Mouse (Mus musculus): Measurements from ENCODE around the gene Lct.

The Lct gene

GRCm38 (mm10) chr1:128295717-128296528 lies 32.2 kb downstream of the Lct start:
- WGBS, result 61% methylated on average over 5 of the region's 5 CpGs

GRCm38 (mm10) chr1:128295296-128295695 lies 32.8 kb downstream of the Lct start:
- WGBS, result 58% methylated on average over 8 of the region's 8 CpGs

- 57% methylated on average over 12 of the region's 12 CpGs for WGBS
Observed at GRCm38 (mm10) chr1:128293524-128293923, 34.6 kb downstream of the Lct start.

DNA sequence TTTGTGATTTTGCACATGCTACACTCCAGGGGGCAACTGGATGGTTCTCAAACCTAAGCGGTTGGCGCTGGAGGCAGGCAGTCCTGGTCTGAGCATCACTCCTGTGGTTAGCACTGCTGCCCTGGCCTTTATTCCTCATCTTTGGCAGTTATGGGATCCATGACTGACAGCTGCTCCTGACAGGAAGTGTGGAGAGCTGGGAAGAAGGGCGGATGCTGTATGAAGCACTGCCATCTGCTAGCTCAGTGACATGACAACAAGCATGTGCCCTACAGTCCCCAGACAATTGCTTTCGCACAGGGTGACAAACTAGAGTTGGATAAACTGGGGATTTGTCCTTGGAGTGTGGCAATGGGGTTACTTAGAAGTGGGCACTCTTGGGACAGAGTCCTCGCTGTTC lies 37.8 kb downstream of the Lct start:
- WGBS, result 85% methylated on average over 5 of the region's 5 CpGs

GRCm38 (mm10) chr1:128285136-128285535 lies 43.0 kb downstream of the Lct start:
- WGBS, result 65% methylated on average over 9 of the region's 9 CpGs

DNA sequence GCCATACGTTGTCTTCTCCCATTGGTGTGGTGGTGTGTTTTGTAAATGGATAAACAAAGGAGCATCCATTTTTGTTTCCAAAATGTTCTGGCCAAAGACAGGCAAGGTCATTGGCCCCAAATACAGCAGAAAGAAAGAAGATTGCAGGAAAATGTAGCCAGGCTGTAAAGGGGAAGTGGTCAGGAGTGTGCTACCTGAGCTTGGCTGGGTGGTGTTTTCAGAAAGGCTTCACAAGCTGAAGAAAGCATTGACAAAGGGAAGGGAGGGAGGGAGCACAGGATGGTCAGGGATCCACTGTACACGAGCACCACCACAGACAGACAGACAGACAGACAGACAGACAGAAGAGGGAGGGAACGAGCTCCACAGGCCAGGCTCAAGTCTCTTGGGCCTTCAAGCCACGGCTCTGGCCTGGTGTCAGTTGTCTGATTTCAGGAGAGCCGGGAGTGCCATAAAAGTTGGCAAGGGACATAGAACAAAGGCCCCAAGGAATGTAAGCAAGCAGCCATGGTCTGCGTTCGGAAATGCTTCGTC lies 43.9 kb downstream of the Lct start:
- WGBS, result 93% methylated on average over 8 of the region's 8 CpGs

- 93% methylated on average over 3 of the region's 3 CpGs for WGBS
Observed at GRCm38 (mm10) chr1:128282924-128283323, 45.2 kb downstream of the Lct start.

- 98% methylated on average over 3 of the region's 3 CpGs for WGBS
Observed at GRCm38 (mm10) chr1:128281753-128282152, 46.4 kb downstream of the Lct start.

- WGBS, result 94% methylated on average over 3 of the region's 3 CpGs
Observed at GRCm38 (mm10) chr1:128278563-128278962, 49.6 kb downstream of the Lct start.

GRCm38 (mm10) chr1:128275908-128276307 lies 52.2 kb downstream of the Lct start:
- 98% methylated on average over 1 of the region's 1 CpGs for whole genome bisulfite sequencing

DNA sequence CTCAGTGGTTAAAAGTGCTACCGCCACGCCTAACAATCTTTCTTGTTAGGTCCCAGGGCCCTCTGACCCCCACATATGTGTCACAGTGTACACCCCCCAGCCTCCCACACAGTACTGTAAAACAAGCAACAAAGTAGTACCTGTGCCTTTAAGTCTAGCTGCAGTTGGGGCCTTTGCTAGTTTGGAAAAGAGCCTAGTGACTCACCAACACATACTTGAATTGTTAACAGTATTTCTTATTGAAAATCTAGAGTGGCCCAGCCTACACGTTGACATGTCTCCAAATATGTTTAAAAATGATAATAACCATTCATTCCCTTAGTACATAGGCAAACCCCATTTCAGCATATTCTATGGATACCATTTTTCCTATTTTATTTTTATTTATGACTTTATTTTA lies 57.4 kb downstream of the Lct start:
- WGBS, result 78% methylated on average over 3 of the region's 3 CpGs

GRCm38 (mm10) chr1:128267061-128267460 lies 61.1 kb downstream of the Lct start:
- 85% methylated on average over 7 of the region's 7 CpGs for WGBS

DNA sequence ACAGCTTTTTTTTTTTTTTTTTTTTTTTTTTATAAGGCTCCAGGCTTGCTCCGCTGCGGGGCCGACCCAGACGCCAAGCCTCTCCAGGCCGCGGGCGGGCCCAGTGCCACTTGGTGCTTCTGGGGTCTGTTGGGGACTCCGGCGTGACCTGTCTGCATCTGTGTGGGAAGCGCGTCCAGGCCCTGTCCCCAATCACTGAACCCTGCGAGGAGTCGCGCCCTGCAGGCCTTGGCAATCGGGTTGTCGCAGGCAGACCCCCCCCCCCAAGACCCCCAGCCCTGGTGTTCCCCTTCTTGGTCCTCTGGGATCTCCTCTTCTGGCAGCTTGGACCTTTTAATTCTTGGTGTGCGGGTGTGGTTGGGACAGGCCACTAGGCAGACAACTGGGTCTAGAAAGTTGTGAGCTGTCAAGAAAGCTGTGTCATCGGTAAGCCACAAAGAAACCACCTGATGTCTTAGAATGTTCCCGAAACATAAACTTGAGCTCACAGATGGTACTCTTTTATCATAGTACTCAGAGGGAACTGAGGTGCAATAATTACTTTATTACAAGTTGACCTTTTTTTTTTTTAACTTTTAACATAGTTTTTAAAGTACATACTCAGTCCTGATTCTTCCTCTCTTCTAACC lies 83.3 kb downstream of the Lct start:
- WGBS, result under 1% methylated on average over 19 of the region's 19 CpGs

- WGBS, result under 1% methylated on average over 71 of the region's 71 CpGs
Observed at GRCm38 (mm10) chr1:128243996-128244726, 84.0 kb downstream of the Lct start.

- WGBS, result 6% methylated on average over 10 of the region's 10 CpGs
Observed at GRCm38 (mm10) chr1:128243627-128243995, 84.5 kb downstream of the Lct start, which contains the start of gene Ubxn4. Ubxn4 (plus strand) TSS chr1:128243964.

DNA sequence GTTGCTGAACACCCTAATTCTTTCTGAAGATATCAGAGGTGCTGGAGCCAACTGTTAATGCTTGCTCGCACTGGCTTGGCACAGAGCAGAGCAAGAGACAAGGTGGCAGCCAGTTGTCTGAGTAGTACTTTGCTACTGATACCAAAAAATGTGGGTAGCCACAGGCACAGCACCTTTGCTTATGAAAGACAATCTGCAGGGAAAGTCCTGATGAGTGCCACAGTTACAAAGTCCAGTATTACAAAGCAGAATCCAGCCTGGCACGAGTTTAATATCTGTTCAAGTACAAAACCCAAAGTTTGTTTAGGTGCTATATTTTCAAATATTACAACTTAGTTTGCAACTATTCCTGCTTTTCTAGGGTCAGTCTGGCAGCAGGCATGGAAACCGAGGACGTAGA lies 92.9 kb downstream of the Lct start:
- 94% methylated on average over 4 of the region's 4 CpGs for WGBS
